Mouse (Mus musculus) neural tube, embryonic 14.5 days (tissue): ENCODE measurements around the gene Acot7. TPM values are rescaled to one million over a fixed set of nuclear protein-coding genes. Genes with fewer than 3 reads are reported as not detected.

Source experiments
- ATAC-seq: fragments of 200-750 bp; cut with Nextera tagmentation; 2 replicates; pipeline ENCODE4 v1.8.0; 2017; ENCODE audit warnings: low read depth, mild to moderate bottlenecking, moderate TSS enrichment, moderate library complexity
- H3K27ac ChIP-seq: fragments of 300-500 bp; sonication (generic); 2 replicates; pipeline ENCODE4 v1.5.1; 2014; ENCODE audit warnings: low read depth, mild to moderate bottlenecking, control low read depth, low read length, moderate library complexity, mixed read lengths
- H3K27me3 ChIP-seq: fragments of 300-500 bp; sonication (generic); 2 replicates; pipeline ENCODE4 v1.6.1; 2014; ENCODE audit warnings: low read length; ENCODE audit not compliant: control insufficient read depth, insufficient read depth
- H3K36me3 ChIP-seq: fragments of 300-500 bp; sonication (generic); 2 replicates; pipeline ENCODE4 v1.6.1; 2014; ENCODE audit warnings: low read length, mixed read lengths; ENCODE audit not compliant: control insufficient read depth, insufficient read depth
- H3K4me1 ChIP-seq: fragments of 300-500 bp; sonication (generic); 2 replicates; pipeline ENCODE4 v1.6.1; 2014; ENCODE audit warnings: low read length; ENCODE audit not compliant: control insufficient read depth, insufficient read depth
- H3K4me2 ChIP-seq: fragments of 300-500 bp; sonication (generic); 2 replicates; pipeline ENCODE4 v1.6.1; 2014; ENCODE audit warnings: mild to moderate bottlenecking, low read depth, low read length, control low read depth
- H3K4me3 ChIP-seq: fragments of 300-500 bp; sonication (generic); 2 replicates; pipeline ENCODE4 v1.5.1; 2014; ENCODE audit warnings: low read depth, low read length, control low read depth, mixed read lengths
- H3K9ac ChIP-seq: fragments of 300-500 bp; sonication (generic); replicated peaks from 2 replicates; pipeline ENCODE4 v1.6.1; 2014; ENCODE audit warnings: low read depth, mild to moderate bottlenecking, control low read depth, low read length, mixed read lengths
- H3K9me3 ChIP-seq: fragments of 300-500 bp; sonication (generic); 2 replicates; pipeline ENCODE4 v1.6.1; 2016; ENCODE audit warnings: low read length; ENCODE audit not compliant: control insufficient read depth
- WGBS: fragments of 180-500 bp; shearing (Covaris S2); extraction: QIAGEN DNeasy Blood & Tissue Kit; methylation state at CpG from one replicate; pipeline ENCODE4 v1.1.7; 2014; 5-methylcytosine and 5-hydroxymethylcytosine counted together
- polyA plus RNA-seq: library from polyadenylated mRNA; unstranded; fragments of >200 nt; fragmentation: Nextera tagmentation; extraction: Ambion mirVana; gene quantifications from 2 replicates; pipeline ENCODE4 v1.2.1, GENCODE M21; 2014

Gene Acot7
- polyA plus RNA-seq, 1 experiment from 2014 or later: 348 TPM

DNA sequence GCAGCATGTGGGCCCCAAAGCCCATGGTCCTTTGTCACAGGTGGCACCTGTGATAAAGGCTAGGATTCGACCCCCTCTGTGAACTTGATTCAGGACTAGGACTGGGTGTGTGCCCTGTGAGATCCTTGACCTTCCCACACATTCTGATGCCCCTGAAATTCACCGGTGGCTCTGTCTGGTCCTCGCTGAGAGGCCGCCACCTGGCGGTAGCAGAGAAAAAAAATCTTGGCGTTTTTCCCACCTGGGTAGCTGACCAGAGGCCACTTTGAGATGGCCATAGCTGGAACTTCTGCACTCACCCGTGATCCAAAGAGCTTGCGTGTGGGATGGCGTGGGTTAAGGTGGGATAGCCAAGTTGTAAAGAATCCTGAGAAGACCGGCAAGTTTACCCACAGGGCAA is 107.6 kb downstream of the Acot7 start:
- WGBS: 7% methylated on average over 10 of the region's 10 CpGs
- peaks cover 30% of the 10 kb centered on the region for H3K4me1 ChIP-seq
- no peak overlapping the region for H3K4me3 ChIP-seq
- no peak overlapping the region for H3K27ac ChIP-seq
- H3K9me3 ChIP-seq: no peaks in the 10 kb centered on the region
- H3K4me2 ChIP-seq: no peak overlapping the region
- peaks cover 74% of the 10 kb centered on the region for H3K27me3 ChIP-seq
- no peaks in the 10 kb centered on the region for H3K36me3 ChIP-seq
- no peak overlapping the region for H3K9ac ChIP-seq
- no peak for ATAC-seq

DNA sequence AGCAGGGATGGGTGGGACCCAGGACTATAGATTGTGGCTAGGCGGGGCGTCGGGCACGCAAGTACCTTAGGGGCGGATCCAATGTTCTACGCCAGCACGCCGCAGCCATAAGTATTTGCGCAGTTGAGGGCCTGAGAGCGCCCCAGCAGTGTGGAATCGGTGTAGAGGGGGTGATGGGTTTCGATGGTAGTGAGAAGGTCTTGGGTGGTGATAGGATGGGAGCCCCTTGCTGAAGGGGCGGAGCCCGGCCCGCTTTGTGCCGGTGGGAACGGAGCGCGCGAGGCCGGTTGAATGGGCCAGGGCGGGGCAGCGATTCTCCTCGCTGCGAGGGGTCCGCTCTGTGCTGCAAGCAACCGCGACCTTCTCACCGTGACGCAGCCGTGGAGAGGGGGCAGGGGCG is 108.2 kb downstream of the Acot7 start:
- peak; percentile 7; the same call in 1 of the 2 replicates for ATAC-seq
- peaks cover 36% of the 10 kb centered on the region for H3K4me1 ChIP-seq
- WGBS: under 1% methylated on average over 32 of the region's 32 CpGs

DNA sequence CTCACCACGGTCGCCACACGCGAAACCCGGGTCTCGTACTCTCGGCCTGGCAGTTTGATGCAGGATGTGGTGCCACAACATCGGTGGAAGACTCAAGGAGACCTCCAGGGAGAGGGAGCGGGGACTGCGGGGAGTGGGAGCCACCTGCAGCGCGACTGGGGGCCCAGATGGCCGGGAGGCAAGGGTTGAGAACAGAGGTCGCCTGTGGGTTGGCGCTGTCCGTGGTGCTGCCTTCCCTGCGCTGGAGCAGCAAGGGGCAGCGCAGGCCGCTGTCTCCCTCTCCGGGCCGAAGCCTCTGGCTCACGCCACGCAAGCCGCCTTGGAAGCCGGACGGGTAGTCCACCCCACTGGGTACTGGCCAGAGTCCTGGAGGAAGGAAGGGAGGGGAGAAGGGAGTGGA is 109.0 kb downstream of the Acot7 start:
- H3K27me3 ChIP-seq: peaks cover 71% of the 10 kb centered on the region
- no peak overlapping the region for H3K4me3 ChIP-seq
- 0 out of 2 replicates have a peak overlapping the region, but pooled peaks have one; percentile 47 for H3K9ac ChIP-seq
- H3K4me1 ChIP-seq: peaks cover 36% of the 10 kb centered on the region
- no peaks in the 10 kb centered on the region for H3K36me3 ChIP-seq
- ATAC-seq: no peak
- 2% methylated on average over 26 of the region's 26 CpGs for WGBS
- no peaks in the 10 kb centered on the region for H3K9me3 ChIP-seq
- peak overlapping the region; percentile 58 for H3K4me2 ChIP-seq
- H3K27ac ChIP-seq: no peak overlapping the region

More for the DNA sequence above, 108.2 kb downstream of the Acot7 start:
- Histone ChIP-seq H3K4me2 (peak overlapping the region; percentile 58), H3K27me3 (peaks cover 74% of the 10 kb centered on the region), H3K9ac (peak overlapping the region; percentile 47; the same call in 1 of the 2 replicates), H3K36me3 (no peaks in the 10 kb centered on the region), H3K4me3 (peak overlapping the region; percentile 26), H3K9me3 (no peaks in the 10 kb centered on the region), H3K27ac (no peak overlapping the region)

DNA sequence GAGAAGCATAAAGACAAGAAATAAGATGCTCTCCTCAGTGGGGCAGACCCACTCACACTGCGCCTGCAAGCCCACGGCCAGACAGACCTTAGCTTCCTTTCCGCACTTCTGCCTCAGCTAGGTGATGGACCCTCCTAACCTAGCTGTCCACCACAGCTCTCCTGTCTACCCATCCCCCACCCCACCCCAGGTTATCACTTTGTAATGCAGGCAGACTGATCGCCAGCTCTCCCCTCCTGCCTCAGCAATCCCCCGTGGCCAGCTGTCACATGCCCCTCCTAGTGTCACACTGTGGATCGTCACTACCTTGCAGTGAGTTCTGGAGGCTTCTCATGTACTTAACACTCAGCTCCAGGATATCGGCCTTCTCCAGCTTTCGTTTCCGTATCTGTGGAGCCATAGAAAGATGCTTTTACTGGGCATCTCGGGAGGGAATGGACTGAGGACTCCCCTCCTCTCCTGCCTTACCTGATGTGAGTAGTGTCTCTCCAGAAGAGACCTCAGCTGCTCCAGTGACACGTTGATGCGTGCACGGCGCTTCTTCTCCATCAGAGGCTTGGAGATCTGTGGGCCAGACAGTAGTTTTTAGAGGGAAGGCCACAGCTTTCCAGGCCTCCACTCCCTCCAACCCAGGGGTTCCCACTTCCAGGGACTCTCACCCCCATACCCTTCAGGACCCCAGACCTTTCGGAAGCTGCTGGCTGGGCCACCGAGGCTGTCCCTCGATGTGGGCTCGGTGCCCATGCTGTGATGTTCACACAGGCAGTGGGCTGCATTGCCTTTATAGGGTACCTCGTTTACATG is 109.6 kb downstream of the Acot7 start:
- 6% methylated on average over 19 of the region's 19 CpGs for WGBS
- no peak for ATAC-seq
- peaks cover 65% of the 10 kb centered on the region for H3K27me3 ChIP-seq
- no peak overlapping the region for H3K9ac ChIP-seq
- no peak overlapping the region for H3K27ac ChIP-seq
- H3K4me2 ChIP-seq: 0 out of 2 replicates have a peak overlapping the region, but pooled peaks have one; percentile 58
- H3K36me3 ChIP-seq: no peaks in the 10 kb centered on the region
- H3K9me3 ChIP-seq: no peaks in the 10 kb centered on the region
- H3K4me3 ChIP-seq: no peak overlapping the region
- peaks cover 36% of the 10 kb centered on the region for H3K4me1 ChIP-seq

DNA sequence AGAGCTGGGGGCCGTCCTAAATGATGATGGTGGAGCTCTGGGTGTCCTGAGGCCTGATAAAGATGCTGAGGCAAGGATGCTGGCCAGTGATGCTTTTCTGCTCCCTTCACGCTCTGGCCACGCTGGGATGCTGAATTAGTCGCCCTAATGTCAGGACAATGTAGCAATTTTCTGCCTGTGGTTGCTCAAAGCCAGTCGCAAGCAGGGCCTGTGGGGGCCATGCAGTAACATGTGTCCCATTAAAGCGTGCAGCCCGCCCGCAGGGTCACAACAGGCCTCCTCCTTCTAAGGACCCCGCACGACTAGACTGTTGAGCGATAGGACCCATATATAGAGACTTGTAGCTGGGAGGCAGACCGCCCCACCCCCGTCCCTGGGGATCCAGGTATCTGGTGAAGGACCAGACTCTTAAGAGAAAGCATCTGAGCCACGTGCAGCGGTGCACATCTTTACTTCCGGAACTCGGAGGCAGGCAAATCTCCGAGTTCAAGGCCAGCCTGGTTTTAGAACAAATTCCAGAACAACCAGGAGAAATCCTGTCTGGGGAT is 110.5 kb downstream of the Acot7 start:
- Histone ChIP-seq H3K9me3 (no peaks in the 10 kb centered on the region), H3K4me2 (no peak overlapping the region), H3K9ac (no peak overlapping the region), H3K27ac (no peak overlapping the region), H3K4me3 (no peak overlapping the region), H3K27me3 (peaks cover 61% of the 10 kb centered on the region), H3K4me1 (peaks cover 30% of the 10 kb centered on the region), H3K36me3 (no peaks in the 10 kb centered on the region)
- WGBS: 24% methylated on average over 18 of the region's 18 CpGs
- ATAC-seq: no peak

DNA sequence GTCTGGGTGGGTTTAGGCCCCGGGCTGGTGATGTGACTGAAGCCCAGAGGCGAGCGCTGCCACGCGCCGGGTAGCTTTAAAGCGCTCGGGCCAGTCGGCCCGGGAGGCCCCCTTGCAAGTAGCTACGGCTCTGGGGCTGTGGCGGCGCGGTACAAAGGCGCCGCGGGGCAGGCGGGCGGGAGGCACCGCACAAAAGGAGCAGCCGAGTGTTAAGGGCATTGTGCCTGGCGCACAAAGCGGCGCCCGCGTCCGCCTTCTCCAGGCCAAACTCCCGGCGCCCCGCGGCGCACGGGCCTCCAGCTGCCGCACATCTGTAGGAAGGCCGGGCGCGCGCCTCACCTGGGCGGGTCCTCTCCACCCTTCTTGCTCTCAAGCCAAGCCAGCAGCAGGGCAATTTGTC is 112.5 kb downstream of the Acot7 start:
- Histone ChIP-seq H3K4me3 (peak overlapping the region; percentile 20), H3K27ac (no peak overlapping the region), H3K36me3 (no peaks in the 10 kb centered on the region), H3K27me3 (peaks cover 47% of the 10 kb centered on the region), H3K4me2 (peak overlapping the region; percentile 49), H3K4me1 (peaks cover 30% of the 10 kb centered on the region), H3K9me3 (no peaks in the 10 kb centered on the region), H3K9ac (peak overlapping the region; percentile 37)
- under 1% methylated on average over 34 of the region's 39 CpGs for WGBS
- ATAC-seq: no peak

DNA sequence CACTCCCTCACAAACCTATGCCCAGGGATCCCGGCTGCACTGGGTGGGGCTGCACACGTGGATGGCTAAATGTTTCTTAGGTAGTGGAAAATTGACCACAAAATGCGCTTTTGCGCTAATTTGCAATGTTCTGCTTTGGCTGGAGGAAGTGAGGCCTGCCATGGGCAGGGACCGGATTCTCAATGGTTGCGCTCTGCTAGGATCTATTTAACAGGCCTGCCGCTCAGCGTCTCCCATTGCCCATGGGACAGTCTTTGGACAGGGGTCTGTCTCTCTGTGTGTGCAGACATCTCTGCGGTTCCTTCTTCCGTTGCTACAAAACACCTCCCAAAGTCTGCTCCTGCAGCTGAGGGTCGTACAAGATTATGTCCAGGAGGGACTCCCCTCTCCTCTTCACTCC is 113.1 kb downstream of the Acot7 start:
- H3K4me3 ChIP-seq: no peak overlapping the region
- H3K9me3 ChIP-seq: no peaks in the 10 kb centered on the region
- peaks cover 46% of the 10 kb centered on the region for H3K27me3 ChIP-seq
- WGBS: 7% methylated on average over 11 of the region's 11 CpGs
- no peak overlapping the region for H3K27ac ChIP-seq
- ATAC-seq: no peak
- peaks cover 27% of the 10 kb centered on the region for H3K4me1 ChIP-seq
- no peaks in the 10 kb centered on the region for H3K36me3 ChIP-seq
- H3K4me2 ChIP-seq: peak overlapping the region; percentile 49
- peak overlapping the region; percentile 37; the same call in 1 of the 2 replicates for H3K9ac ChIP-seq

DNA sequence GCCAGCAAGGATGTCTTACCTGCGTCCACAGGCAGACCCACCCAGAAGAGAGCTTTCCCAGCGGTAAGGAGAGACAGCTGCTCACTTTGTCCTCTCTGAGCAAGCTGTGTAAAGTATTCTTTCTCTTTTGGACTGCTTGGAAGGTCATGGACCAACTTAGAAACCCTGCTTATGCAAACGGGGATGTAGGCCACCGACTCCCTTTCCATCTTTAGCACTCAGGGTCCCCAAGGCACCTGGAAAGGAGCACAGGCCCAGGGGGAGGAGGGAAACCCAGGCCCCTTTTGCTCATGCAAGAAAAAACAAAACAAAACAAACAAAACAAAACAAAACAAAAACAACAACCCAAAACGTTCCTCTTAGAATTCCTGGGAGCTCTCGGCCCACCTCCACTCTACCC is 113.6 kb downstream of the Acot7 start, which contains the start of gene Hes3:
Gene Hes3, minus strand, starts transcription at position 101 of the 400 bp plus-strand sequence.
- H3K4me2 ChIP-seq: peak within 1 kb of the TSS; percentile 49
- peak within 1 kb of the TSS; percentile 20 for H3K4me3 ChIP-seq
- H3K9me3 ChIP-seq: no peaks in the 10 kb centered on the region
- peak within 1 kb of the TSS; percentile 37 for H3K9ac ChIP-seq
- 12% methylated on average over 6 of the region's 6 CpGs for WGBS
- H3K36me3 ChIP-seq: no peaks in the 10 kb centered on the region
- ATAC-seq: no peak
- H3K27ac ChIP-seq: no peak within 1 kb of the TSS
- peaks cover 45% of the 10 kb centered on the region for H3K27me3 ChIP-seq
- peaks cover 22% of the 10 kb centered on the region for H3K4me1 ChIP-seq
